Mouse (Mus musculus) urinary bladder, postnatal 36 days (tissue): Measurements from ENCODE around the gene Gsta3.
"Not testable (repeated sequence)": the region's sequence is repeated elsewhere in the genome, so short reads cannot be mapped to it uniquely, and the experiment has no call there.

ENCODE experiments used
- DNase-seq, 2 experiments: peaks; one replicate each; pipeline ENCODE4 v3.0.0; 2022; ENCODE audit warnings: low spot score in 2 of 2, mixed read lengths in 1 of 2

The Gsta3 gene

GRCm38 (mm10) chr1:21239911-21240898, at the start of gene Gsta3:
Gene Gsta3, plus strand, starts transcription at chr1:21240589.
- DNase-seq = no peak

- DNase-seq = no peak
Observed at GRCm38 (mm10) chr1:21206241-21206640, 34.1 kb upstream of the Gsta3 start.

DNA sequence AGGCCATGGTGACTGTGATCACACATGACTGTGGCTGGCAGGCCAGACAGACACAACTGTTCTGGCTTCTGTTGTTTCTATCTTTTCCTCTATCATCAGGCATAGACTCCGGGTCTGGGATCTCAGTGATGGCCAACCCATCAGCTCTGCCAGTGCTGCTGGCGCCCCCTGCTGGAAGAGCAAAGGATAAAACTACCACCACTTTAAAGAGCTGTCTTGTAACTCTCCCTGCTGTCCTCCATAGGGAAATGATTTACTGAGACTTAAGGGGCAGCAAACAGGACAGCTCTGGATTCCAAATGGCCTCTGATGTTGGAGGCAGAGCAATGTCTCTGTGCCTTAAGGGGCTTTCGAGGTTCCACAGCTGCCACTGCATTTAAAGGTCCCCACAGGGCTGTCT, 26.9 kb upstream of the Gsta3 start:
- DNase-seq = not testable (repeated sequence)

DNA sequence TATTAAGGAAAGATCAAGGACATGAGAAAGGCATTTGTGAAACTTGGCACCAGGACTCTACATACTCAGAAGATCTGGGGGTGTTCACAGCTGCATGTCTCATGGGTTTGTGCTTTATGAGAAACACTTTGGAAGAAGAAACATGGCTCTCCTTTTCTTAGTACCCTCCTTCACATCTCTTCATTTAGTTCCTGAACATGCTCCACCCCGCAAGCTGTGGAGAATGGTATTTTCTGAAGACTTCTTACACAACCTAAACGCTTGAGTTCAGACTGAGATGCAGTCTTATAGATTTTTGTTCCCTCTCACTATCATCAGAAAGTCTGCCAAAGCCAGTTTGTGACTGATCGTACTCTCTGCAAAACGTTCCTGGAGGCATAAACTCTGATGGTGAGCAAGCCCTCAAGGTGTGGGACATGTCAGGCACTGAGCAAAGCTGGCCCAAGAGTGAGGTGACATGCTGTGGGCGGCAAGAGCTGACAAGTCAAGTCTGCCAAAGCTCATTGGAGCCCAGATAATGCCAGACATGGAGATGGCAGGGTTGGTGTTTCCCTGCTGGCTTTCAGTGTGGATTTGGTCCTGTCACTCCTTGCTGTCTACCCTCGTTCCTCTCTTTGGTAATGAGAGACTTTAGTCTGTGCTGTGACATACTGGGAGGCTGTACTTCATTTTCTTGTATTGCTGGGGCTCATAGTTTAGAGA, 26.2 kb upstream of the Gsta3 start:
- not testable (repeated sequence) for DNase-seq

DNA sequence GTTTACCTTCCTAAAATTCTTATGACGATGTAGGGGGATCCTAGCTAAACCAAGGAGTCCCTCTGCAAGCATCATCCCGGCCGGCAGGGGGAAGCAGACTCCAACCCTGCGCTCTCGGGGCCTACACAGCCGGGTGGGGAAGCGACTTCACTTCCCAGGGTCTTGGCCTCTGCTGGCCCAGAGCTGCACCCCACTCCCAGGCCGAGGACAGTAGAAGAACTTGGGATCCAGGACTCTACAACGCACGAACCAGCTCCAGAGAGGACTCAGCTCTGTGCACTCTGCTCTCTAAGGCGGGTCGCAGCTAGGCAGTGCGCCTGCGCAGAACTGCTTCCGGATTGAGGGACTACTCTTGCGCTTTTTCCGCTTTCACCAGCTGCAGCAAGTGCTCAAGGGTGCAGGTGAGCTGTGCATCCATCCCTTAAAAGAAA, 21.9 kb upstream of the Gsta3 start, which contains the start of gene Tmem14a:
Gene Tmem14a, plus strand, starts transcription at position 87 of the 431 bp plus-strand sequence.
- DNase-seq = peak; percentile 87 to 88

GRCm38 (mm10) chr1:21227756-21228395, 12.5 kb upstream of the Gsta3 start:
- no peak for DNase-seq

DNA sequence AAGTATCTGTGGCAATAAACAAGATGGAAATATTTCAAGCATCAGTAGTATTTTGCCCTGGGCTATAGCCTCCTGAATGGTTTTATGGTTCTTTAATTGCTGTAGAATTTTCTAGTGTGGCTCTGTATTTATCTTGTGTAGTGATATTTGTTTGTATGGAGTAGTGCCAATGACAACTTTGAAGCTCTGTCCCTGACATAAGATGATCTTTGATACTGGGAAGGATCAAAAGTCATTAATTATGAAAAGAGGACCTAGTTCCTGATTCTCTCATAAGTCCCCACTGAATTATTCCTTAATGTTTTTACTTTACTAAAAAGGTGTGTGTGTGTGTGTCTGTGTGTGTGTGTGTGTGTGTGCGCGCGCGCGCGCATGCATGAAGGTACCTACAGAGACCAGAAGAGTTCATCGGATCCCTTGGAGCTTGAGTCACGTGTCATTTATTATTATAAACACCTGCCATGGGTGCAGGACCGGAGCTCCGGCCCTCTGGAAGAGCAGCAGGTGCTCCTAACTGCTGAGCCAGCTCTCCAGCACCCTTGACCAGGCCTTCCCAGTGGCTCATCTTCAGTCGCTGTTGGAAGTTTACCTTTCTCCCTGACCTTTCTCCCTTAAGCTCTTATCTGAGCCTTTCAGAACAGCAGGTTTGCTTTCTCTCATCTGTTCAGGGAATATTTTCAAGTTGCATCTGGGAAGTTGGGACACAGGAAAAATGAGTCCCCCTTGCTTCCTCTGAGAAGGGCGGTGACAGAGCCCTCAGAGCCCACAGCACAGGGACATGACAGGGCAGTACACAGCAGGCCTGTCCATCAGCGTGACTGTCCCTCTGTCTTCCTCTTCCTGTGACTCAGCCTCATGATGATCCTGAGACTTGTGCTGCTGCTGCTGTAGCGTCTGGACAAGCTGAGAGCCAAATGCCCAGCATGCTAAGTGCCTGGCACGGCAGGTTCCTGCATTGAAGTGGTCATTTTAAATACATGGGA, 11.4 kb upstream of the Gsta3 start:
- not testable (repeated sequence) for DNase-seq

DNA sequence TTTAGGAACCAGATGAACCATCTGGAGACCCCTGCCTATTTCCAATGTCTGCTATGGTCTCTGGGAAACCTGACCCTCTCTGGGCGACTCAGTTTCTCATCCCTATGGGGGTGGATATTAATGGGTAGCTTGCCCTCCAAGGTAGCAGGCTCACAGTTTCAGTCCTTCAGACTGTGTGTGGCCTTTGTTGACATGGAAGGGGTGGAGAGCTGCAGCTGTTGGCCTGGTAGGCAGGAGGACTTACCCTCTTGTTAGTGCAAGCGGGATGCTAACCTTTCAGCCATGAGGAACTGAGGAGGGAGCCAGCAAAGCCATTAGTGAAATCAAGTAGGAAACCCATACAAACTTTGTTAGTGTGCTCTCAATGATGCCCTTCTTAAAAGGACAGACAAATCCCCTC, 10.0 kb upstream of the Gsta3 start:
- DNase-seq = no peak

DNA sequence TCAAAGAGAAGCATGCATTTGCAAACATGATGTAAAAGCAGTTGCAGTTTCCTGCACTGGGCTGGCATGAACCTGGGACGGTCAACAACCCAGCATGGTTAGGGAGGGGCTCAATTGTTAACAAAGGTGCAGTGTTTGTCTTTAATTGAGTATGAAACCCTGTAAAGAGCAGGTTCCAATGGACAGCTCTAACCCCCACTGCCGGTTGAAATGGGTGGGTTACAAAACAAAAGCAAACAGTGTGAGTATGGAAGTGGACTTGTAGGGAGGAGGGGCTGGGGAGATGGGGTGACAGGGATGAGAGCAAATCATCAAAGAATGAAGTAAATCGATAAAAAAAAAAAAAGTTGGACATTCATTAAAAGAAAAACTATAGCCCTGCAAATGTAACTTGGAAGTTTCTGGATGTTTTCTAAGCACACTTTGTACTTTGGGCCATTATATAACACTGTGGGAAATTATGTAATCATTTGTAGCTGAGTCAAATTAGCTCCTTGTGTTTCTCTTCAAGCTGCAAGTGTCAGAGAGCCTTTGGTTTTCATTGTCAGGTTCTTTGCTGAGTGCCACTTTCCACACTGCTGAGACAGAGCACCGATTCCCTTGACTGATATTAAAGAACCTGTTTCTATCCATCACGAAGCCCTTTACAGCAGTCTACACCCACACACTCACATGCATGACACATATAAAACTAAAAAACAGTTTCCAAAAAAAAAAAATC, 8.5 kb upstream of the Gsta3 start:
- no peak for DNase-seq

- no peak for DNase-seq
Observed at GRCm38 (mm10) chr1:21232516-21232915, 7.9 kb upstream of the Gsta3 start.

GRCm38 (mm10) chr1:21235359-21235758, 5.0 kb upstream of the Gsta3 start:
- no peak for DNase-seq

- no peak for DNase-seq
Observed at GRCm38 (mm10) chr1:21241096-21241495, 707 bp downstream of the Gsta3 start.

- no peak for DNase-seq
Observed at GRCm38 (mm10) chr1:21244290-21244960, 4.0 kb downstream of the Gsta3 start.

DNA sequence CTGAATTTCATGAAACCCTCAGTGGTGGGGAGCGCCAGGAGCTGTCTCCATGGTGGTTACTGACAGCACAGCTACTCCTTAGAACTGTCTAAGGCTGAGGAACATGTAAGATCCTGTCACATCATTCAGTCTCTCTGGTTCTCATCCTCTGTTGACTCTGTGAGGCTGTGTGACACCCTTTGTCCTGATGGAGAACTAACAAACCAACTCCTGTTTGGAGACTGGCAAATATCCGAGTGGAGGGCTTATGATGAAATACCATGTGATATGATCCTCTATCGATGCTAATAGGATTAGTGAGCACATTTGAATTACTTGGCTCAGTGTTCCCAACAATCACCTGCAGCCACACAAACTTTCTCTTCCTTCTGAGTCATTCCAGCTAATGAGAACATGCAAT, 5.7 kb downstream of the Gsta3 start:
- DNase-seq = no peak

DNA sequence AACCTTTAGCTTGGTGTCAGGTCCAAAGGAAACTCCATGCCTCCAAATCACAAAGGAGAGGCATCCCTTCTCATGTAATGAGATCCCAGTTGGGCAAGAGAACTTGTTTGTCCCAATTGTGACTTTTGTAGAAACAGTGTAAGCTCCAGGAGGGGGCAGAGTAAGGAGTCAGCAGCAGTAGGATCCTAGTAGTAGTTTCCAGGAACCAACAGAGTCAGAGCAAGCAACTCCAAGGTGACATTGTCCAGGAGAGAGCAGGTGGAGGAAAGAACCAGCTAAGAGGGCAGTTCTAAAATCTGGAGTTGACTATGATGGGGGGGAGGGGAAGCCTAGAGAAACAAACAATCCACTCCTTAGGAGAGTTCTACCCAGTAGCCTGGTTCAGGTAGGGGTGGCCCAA, 7.5 kb downstream of the Gsta3 start:
- no peak for DNase-seq

GRCm38 (mm10) chr1:21248560-21249390, 8.4 kb downstream of the Gsta3 start:
- no peak for DNase-seq

GRCm38 (mm10) chr1:21251661-21252060, 11.3 kb downstream of the Gsta3 start:
- DNase-seq = no peak

DNA sequence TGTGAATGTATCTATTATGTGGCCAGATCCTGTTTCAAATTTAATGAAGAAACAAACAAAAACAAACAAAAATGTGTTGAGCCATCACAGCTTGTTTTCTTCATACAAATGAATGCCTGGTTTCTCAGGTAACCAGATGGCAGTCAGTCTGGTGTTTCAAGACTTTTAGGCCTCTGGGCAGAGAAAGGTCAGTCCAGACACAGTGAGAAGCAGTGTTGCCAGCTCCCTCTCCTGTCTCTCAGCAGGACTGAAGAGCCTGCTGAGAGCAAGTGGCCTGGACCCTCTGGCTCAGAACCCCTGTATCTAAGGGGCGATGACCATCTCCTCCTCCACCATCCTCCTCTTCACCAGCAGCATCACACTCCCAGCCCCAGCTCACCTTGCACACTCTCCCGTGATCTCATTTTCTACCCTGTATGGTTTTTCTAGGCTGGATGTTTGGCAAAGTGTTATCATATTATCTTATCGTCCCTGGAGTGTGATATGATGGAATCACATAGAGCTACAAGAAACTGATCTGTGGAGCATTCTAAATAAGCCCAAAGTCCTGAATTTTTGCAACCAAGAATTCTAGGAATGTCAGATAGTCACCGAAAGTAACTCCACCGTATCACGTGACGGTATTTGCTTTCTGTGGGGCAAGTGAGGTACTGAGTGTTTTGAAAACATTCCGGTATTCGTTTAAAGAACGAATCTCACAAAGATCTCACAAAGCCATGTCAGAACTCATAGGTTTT, 12.3 kb downstream of the Gsta3 start:
- no peak for DNase-seq
